Mouse (Mus musculus): ENCODE measurements around the gene Mipep. TPM values are rescaled to one million over a fixed set of nuclear protein-coding genes. Genes with fewer than 3 reads are reported as not detected.

Gene Mipep
- total and polyA plus RNA-seq, 3 experiments, result 19.1 to 26.4 TPM; not detected in 1

- H3K79me2 ChIP-seq (ENCODE audit: control insufficient read depth, insufficient read depth, low read length, poor library complexity), result no peaks in the 10 kb centered on the region
- no peak overlapping the region for H3K9ac ChIP-seq (ENCODE audit: control insufficient read depth, low read depth, low read length, poor library complexity, severe bottlenecking)
- 0 out of 2 replicates have a peak, but pooled peaks cover 1% of the 10 kb centered on the region for H3K9me3 ChIP-seq (replicated peaks; ENCODE audit: insufficient read depth, low read length)
- H3K36me3 ChIP-seq (ENCODE audit: control insufficient read depth in 1 of 2, insufficient read depth in 2 of 2, low read length in 2 of 2), result no peaks in the 10 kb centered on the region
- H3K27ac ChIP-seq (ENCODE audit: control insufficient read depth, low read depth, low read length), result no peak overlapping the region
- no peak for DNase-seq (ENCODE audit: low read depth, low spot score)
- no peaks in the 10 kb centered on the region for H3K27me3 ChIP-seq (ENCODE audit: control insufficient read depth in 1 of 2, insufficient read depth in 2 of 2, low read length in 2 of 2)
- no peak overlapping the region for H3K4me3 ChIP-seq (ENCODE audit: control insufficient read depth in 1 of 2, insufficient read depth in 1 of 2, low read depth in 2 of 2, low read length in 2 of 2)
- H3K4me1 ChIP-seq (ENCODE audit: control insufficient read depth in 1 of 2, insufficient read depth in 2 of 2, low read length in 2 of 2), result no peaks in the 10 kb centered on the region
- no peak for TF ChIP-seq CHD1 (IDR thresholded peaks at IDR 0.05; ENCODE audit: low read depth, low read length)
- no peak for TF ChIP-seq RCOR1 (IDR thresholded peaks at IDR 0.05; ENCODE audit: low read depth, low read length)
- TF ChIP-seq CTCF (IDR thresholded peaks at IDR 0.05 in 2 of 3, conservative IDR thresholded peaks at IDR 0.05 in 1 of 3; ENCODE audit: control insufficient read depth in 1 of 3, insufficient read depth in 1 of 3, low read depth in 2 of 3, low read length in 3 of 3, poor library complexity in 1 of 3, severe bottlenecking in 1 of 3), result no peak
- TF ChIP-seq POLR2AphosphoS5 (IDR thresholded peaks at IDR 0.05; ENCODE audit: borderline replicate concordance, low read depth, low read length), result no peak
- no peak for TF ChIP-seq TBP (IDR thresholded peaks at IDR 0.05; ENCODE audit: low read depth, low read length)
- no peak for TF ChIP-seq MEF2A (IDR thresholded peaks at IDR 0.05; ENCODE audit: extremely low read depth, insufficient replicate concordance, low read depth, low read length, poor library complexity, severe bottlenecking)
- TF ChIP-seq RAD21 (IDR thresholded peaks at IDR 0.05; ENCODE audit: low read depth, low read length), result no peak
- TF ChIP-seq USF2 (IDR thresholded peaks at IDR 0.05; ENCODE audit: borderline replicate concordance in 1 of 2, insufficient read depth in 1 of 2, low read depth in 1 of 2, low read length in 2 of 2), result no peak
- TF ChIP-seq ZNF384 (IDR thresholded peaks at IDR 0.05; ENCODE audit: low read depth, low read length), result no peak
- no peak for TF ChIP-seq KAT2A (conservative IDR thresholded peaks at IDR 0.05; ENCODE audit: low read depth, low read length)
- TF ChIP-seq NELFE (IDR thresholded peaks at IDR 0.05; ENCODE audit: low read depth, low read length), result no peak
- no peak for TF ChIP-seq TAL1 (IDR thresholded peaks at IDR 0.05; ENCODE audit: low read length)
- no peak for TF ChIP-seq SIN3A (IDR thresholded peaks at IDR 0.05; ENCODE audit: low read length)
- TF ChIP-seq MAX (IDR thresholded peaks at IDR 0.05; ENCODE audit: low read length), result no peak
- no peak for TF ChIP-seq UBTF (IDR thresholded peaks at IDR 0.05; ENCODE audit: borderline replicate concordance, insufficient read depth, low read depth, low read length)
- no peak for TF ChIP-seq ZMIZ1 (IDR thresholded peaks at IDR 0.05; ENCODE audit: low read depth, low read length)
- TF ChIP-seq NRF1 (IDR thresholded peaks at IDR 0.05; ENCODE audit: insufficient read depth, low read depth, low read length, poor library complexity, severe bottlenecking), result no peak
- TF ChIP-seq ETS1 (IDR thresholded peaks at IDR 0.05; ENCODE audit: low read depth, low read length), result no peak
- no peak for TF ChIP-seq HCFC1 (IDR thresholded peaks at IDR 0.05; ENCODE audit: low read depth, low read length)
- no peak for TF ChIP-seq EP300 (IDR thresholded peaks at IDR 0.05; ENCODE audit: low read depth in 1 of 2, low read length in 2 of 2)
These were observed 45.7 kb downstream of the Mipep start for GRCm38 (mm10) chr14:60830096-60830495.

- H3K79me2 ChIP-seq (ENCODE audit: control insufficient read depth, insufficient read depth, low read length, poor library complexity), result no peaks in the 10 kb centered on the region
- H3K4me3 ChIP-seq (ENCODE audit: control insufficient read depth in 1 of 2, insufficient read depth in 1 of 2, low read depth in 2 of 2, low read length in 2 of 2), result no peak overlapping the region
- no peaks in the 10 kb centered on the region for H3K36me3 ChIP-seq (ENCODE audit: control insufficient read depth in 1 of 2, insufficient read depth in 2 of 2, low read length in 2 of 2)
- DNase-seq (ENCODE audit: low read depth, low spot score), result no peak
- no peak for TF ChIP-seq POLR2AphosphoS2 (IDR thresholded peaks at IDR 0.05; ENCODE audit: low read length)
- TF ChIP-seq SMC3 (IDR thresholded peaks at IDR 0.05; ENCODE audit: low read depth, low read length), result no peak
- TF ChIP-seq GATA1 (IDR thresholded peaks at IDR 0.05; ENCODE audit: low read depth, low read length), result no peak
- no peak for TF ChIP-seq USF1 (IDR thresholded peaks at IDR 0.05; ENCODE audit: low read depth, low read length)
- TF ChIP-seq UBTF (IDR thresholded peaks at IDR 0.05; ENCODE audit: borderline replicate concordance, insufficient read depth, low read depth, low read length), result no peak
- TF ChIP-seq POLR2AphosphoS5 (IDR thresholded peaks at IDR 0.05; ENCODE audit: borderline replicate concordance, low read depth, low read length), result no peak
- no peak for TF ChIP-seq MAFK (IDR thresholded peaks at IDR 0.05; ENCODE audit: borderline replicate concordance, low read depth, low read length)
- TF ChIP-seq NELFE (IDR thresholded peaks at IDR 0.05; ENCODE audit: low read depth, low read length), result no peak
- TF ChIP-seq USF2 (IDR thresholded peaks at IDR 0.05; ENCODE audit: borderline replicate concordance in 1 of 2, insufficient read depth in 1 of 2, low read depth in 1 of 2, low read length in 2 of 2), result no peak
- no peak for TF ChIP-seq GABPA (IDR thresholded peaks at IDR 0.05; ENCODE audit: low read depth, low read length)
- TF ChIP-seq MXI1 (IDR thresholded peaks at IDR 0.05; ENCODE audit: low read depth, low read length), result no peak
- no peak for TF ChIP-seq RAD21 (IDR thresholded peaks at IDR 0.05; ENCODE audit: low read depth, low read length)
- TF ChIP-seq EP300 (IDR thresholded peaks at IDR 0.05; ENCODE audit: low read depth in 1 of 2, low read length in 2 of 2), result no peak
- no peak for TF ChIP-seq ZNF384 (IDR thresholded peaks at IDR 0.05; ENCODE audit: low read depth, low read length)
- TF ChIP-seq ELF1 (IDR thresholded peaks at IDR 0.05; ENCODE audit: low read depth, low read length), result no peak
- no peak for TF ChIP-seq ZKSCAN1 (IDR thresholded peaks at IDR 0.05; ENCODE audit: low read depth, low read length)
- TF ChIP-seq MAX (IDR thresholded peaks at IDR 0.05; ENCODE audit: low read length), result no peak
- no peak for TF ChIP-seq SIN3A (IDR thresholded peaks at IDR 0.05; ENCODE audit: low read length)
- no peak overlapping the region for H3K27ac ChIP-seq (ENCODE audit: control insufficient read depth, low read depth, low read length)
- no peaks in the 10 kb centered on the region for H3K27me3 ChIP-seq (ENCODE audit: control insufficient read depth in 1 of 2, insufficient read depth in 2 of 2, low read length in 2 of 2)
- no peak overlapping the region for H3K9ac ChIP-seq (ENCODE audit: control insufficient read depth, low read depth, low read length, poor library complexity, severe bottlenecking)
- H3K9me3 ChIP-seq (replicated peaks; ENCODE audit: insufficient read depth, low read length), result 0 out of 2 replicates have a peak, but pooled peaks cover 1% of the 10 kb centered on the region
- no peaks in the 10 kb centered on the region for H3K4me1 ChIP-seq (ENCODE audit: control insufficient read depth in 1 of 2, insufficient read depth in 2 of 2, low read length in 2 of 2)
These were observed 52.3 kb downstream of the Mipep start for GRCm38 (mm10) chr14:60836709-60837108.

Measured in MEL (cell line).